Mouse (Mus musculus): Measurements from ENCODE around the gene Bhmt. TPM values are rescaled to one million over a fixed set of nuclear protein-coding genes. Genes with fewer than 3 reads are reported as not detected.

Gene Bhmt
- not detected in 2 replicates for polyA plus RNA-seq (2016; fragmentation: Nextera tagmentation; extraction: Ambion mirVana)

DNA sequence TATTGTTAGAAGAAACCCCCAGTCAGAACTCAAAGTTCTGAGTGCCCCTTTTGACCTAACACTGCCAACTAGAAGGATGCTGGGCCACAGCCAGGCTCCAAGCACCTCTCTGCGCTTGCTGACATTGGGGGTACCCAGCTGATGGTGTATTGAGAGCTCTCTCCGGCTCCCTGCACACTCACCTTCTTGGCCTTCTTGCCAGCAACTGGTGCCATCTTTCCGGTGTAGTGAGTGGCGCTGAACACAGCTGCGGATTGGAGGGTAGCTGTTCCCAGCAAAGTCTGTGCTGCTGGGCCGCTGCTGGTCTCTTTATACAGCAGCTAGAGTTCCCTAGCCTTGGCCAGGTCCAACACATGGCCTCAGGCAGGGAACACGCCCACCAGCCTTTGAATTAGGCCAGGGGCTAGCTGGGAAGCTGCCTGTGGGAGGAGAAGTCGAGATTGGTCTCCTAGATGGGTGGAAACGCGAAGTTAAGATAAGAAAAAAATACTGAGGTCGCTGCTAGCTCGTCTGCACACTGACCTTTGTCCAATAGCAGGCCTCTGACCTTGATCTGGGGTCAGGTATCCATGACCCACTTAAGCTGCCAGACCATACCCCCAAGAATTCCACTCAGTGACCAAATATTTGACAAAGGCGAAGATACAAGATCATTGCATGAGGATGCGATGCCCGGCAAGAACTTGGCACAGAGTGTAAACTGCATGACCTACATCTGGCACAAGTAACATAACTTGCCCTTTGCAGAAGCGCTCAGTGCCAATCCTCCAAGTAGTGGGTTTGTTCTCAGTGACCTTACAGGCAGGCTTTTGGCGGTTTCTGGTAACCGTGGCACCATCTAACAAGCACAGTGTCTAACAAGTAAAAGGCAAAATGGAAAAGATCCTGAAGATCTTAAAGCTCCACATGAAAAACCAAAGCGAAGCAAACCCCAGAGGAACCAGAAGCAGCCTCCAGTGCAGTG lies at the start of gene Bhmt:
TSS of gene Bhmt (minus strand) at position 680 of the 964 bp plus-strand sequence.
- WGBS: 73% methylated on average over 19 of the region's 19 CpGs
- Histone ChIP-seq H3K9me3 (replicated peaks) (no peaks in the 10 kb centered on the region), H3K36me3 (no peaks in the 10 kb centered on the region), H3K27ac (no peak within 1 kb of the TSS), H3K4me3 (no peak within 1 kb of the TSS), H3K27me3 (ENCODE audit: low read depth, poor library complexity, severe bottlenecking) (no peaks in the 10 kb centered on the region), H3K4me1 (peaks cover 6% of the 10 kb centered on the region; the same call in 1 of the 2 replicates)
- no peak for DNase-seq (ENCODE audit: low spot score)

- Histone ChIP-seq H3K4me3 (no peak overlapping the region; the same call in 1 of the 2 replicates), H3K4me1 (peaks cover 6% of the 10 kb centered on the region), H3K36me3 (no peaks in the 10 kb centered on the region), H3K27ac (no peak overlapping the region), H3K27me3 (ENCODE audit: low read depth, poor library complexity, severe bottlenecking) (no peaks in the 10 kb centered on the region), H3K9me3 (replicated peaks) (no peaks in the 10 kb centered on the region)
- WGBS: 9% methylated on average over 5 of the region's 5 CpGs
- DNase-seq (ENCODE audit: low spot score): no peak
Observed at GRCm38 (mm10) chr13:93687321-93687720, 49.6 kb upstream of the Bhmt start.

GRCm38 (mm10) chr13:93685226-93685625 lies 47.5 kb upstream of the Bhmt start:
- no peaks in the 10 kb centered on the region for H3K9me3 ChIP-seq (replicated peaks)

DNA sequence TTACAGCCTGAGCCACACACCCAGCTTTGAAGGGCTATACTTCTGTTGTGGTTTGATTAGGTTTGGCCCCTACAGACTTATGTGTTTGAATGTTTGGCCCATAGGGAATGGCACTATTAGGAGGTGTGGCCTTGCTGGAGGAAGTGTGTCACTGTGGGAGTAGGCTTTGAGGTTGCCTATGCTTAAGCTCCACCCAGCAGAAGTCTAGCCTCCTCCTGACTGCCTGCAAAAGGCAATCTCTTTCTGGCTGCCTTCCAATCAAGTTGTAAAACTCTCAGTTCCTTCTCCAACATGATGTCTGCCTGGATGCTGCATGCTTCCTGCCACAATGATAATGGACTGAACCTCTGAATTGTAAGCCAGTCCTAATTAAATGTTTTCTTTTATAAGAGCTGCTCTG lies 45.6 kb upstream of the Bhmt start:
- H3K27me3 ChIP-seq (ENCODE audit: low read depth, poor library complexity, severe bottlenecking): no peaks in the 10 kb centered on the region
- H3K4me1 ChIP-seq: peaks cover 6% of the 10 kb centered on the region
- no peak overlapping the region for H3K27ac ChIP-seq
- no peaks in the 10 kb centered on the region for H3K9me3 ChIP-seq (replicated peaks)
- no peaks in the 10 kb centered on the region for H3K36me3 ChIP-seq
- no peak for DNase-seq (ENCODE audit: low spot score)
- no peak overlapping the region for H3K4me3 ChIP-seq

More at GRCm38 (mm10) chr13:93685226-93685625, 47.5 kb upstream of the Bhmt start:
- H3K4me3 ChIP-seq: no peak overlapping the region
- peaks cover 6% of the 10 kb centered on the region for H3K4me1 ChIP-seq
- WGBS: 87% methylated on average over 4 of the region's 4 CpGs
- DNase-seq (ENCODE audit: low spot score): no peak
- no peaks in the 10 kb centered on the region for H3K36me3 ChIP-seq
- no peak overlapping the region for H3K27ac ChIP-seq
- H3K27me3 ChIP-seq (ENCODE audit: low read depth, poor library complexity, severe bottlenecking): no peaks in the 10 kb centered on the region

- Histone ChIP-seq H3K27me3 (ENCODE audit: low read depth, poor library complexity, severe bottlenecking) (peaks cover 32% of the 10 kb centered on the region), H3K4me1 (peaks cover 7% of the 10 kb centered on the region), H3K4me3 (no peak overlapping the region), H3K27ac (no peak overlapping the region), H3K36me3 (no peaks in the 10 kb centered on the region), H3K9me3 (replicated peaks) (no peaks in the 10 kb centered on the region)
- WGBS: 79% methylated on average over 9 of the region's 9 CpGs
- no peak for DNase-seq (ENCODE audit: low spot score)
Observed at GRCm38 (mm10) chr13:93676864-93677263, 39.1 kb upstream of the Bhmt start.

- H3K4me3 ChIP-seq: peak within 1 kb of the TSS; percentile 41
- peaks cover 7% of the 10 kb centered on the region for H3K4me1 ChIP-seq
- no peak within 1 kb of the TSS for H3K27ac ChIP-seq
- WGBS: 2% methylated on average over 31 of the region's 31 CpGs
- no peaks in the 10 kb centered on the region for H3K36me3 ChIP-seq
- no peaks in the 10 kb centered on the region for H3K9me3 ChIP-seq (replicated peaks)
- peaks cover 32% of the 10 kb centered on the region for H3K27me3 ChIP-seq (ENCODE audit: low read depth, poor library complexity, severe bottlenecking)
- peak; percentile 37 for DNase-seq (ENCODE audit: low spot score)
Observed at GRCm38 (mm10) chr13:93674131-93674561, 36.4 kb upstream of the Bhmt start, which contains the start of the genes Bhmt2 and Dmgdh. Gene Bhmt2 (minus strand): TSS chr13:93674302. Gene Dmgdh (plus strand): TSS chr13:93674433.

GRCm38 (mm10) chr13:93673296-93673695 lies 35.5 kb upstream of the Bhmt start:
- peaks cover 7% of the 10 kb centered on the region for H3K4me1 ChIP-seq
- WGBS: 46% methylated on average over 2 of the region's 2 CpGs
- H3K27me3 ChIP-seq (ENCODE audit: low read depth, poor library complexity, severe bottlenecking): peaks cover 32% of the 10 kb centered on the region
- no peak overlapping the region for H3K27ac ChIP-seq
- no peaks in the 10 kb centered on the region for H3K9me3 ChIP-seq (replicated peaks)
- no peak overlapping the region for H3K4me3 ChIP-seq
- DNase-seq (ENCODE audit: low spot score): no peak
- H3K36me3 ChIP-seq: no peaks in the 10 kb centered on the region

- H3K36me3 ChIP-seq: no peaks in the 10 kb centered on the region
- peaks cover 32% of the 10 kb centered on the region for H3K27me3 ChIP-seq (ENCODE audit: low read depth, poor library complexity, severe bottlenecking)
- 94% methylated on average over 4 of the region's 4 CpGs for WGBS
- H3K4me3 ChIP-seq: no peak overlapping the region
- no peaks in the 10 kb centered on the region for H3K9me3 ChIP-seq (replicated peaks)
- no peak for DNase-seq (ENCODE audit: low spot score)
- H3K4me1 ChIP-seq: peaks cover 7% of the 10 kb centered on the region
- no peak overlapping the region for H3K27ac ChIP-seq
Observed at GRCm38 (mm10) chr13:93672371-93672770, 34.6 kb upstream of the Bhmt start.

GRCm38 (mm10) chr13:93667586-93667985 lies 29.8 kb upstream of the Bhmt start:
- H3K27ac ChIP-seq: no peak overlapping the region
- no peaks in the 10 kb centered on the region for H3K9me3 ChIP-seq (replicated peaks)
- H3K36me3 ChIP-seq: no peaks in the 10 kb centered on the region
- H3K4me3 ChIP-seq: no peak overlapping the region
- DNase-seq (ENCODE audit: low spot score): no peak
- WGBS: 92% methylated on average over 4 of the region's 4 CpGs
- no peaks in the 10 kb centered on the region for H3K4me1 ChIP-seq
- H3K27me3 ChIP-seq (ENCODE audit: low read depth, poor library complexity, severe bottlenecking): peaks cover 6% of the 10 kb centered on the region; the same call in 1 of the 2 replicates

DNA sequence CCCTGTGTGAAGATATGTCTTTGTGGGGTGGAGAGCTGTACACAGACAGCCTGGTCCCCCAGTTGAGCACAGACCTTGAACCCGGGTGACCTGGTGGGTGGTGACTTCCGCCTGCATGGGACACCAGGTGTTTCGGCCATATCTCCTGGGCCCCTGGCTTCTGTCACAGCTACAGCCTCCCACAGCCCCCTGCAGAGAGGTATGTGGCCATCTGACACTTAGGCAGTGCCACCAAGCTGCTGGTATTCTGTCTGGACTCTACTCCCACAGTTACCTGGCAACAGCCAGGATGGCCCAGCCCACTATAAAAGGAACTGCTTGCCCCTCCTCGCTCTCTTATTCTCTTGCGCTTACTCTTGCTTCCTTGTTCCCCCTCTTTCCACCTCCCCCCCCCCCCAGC lies 20.2 kb upstream of the Bhmt start:
- DNase-seq (ENCODE audit: low spot score): no peak
- Histone ChIP-seq H3K4me3 (no peak overlapping the region), H3K27me3 (ENCODE audit: low read depth, poor library complexity, severe bottlenecking) (no peaks in the 10 kb centered on the region), H3K36me3 (no peaks in the 10 kb centered on the region), H3K9me3 (replicated peaks) (no peaks in the 10 kb centered on the region), H3K4me1 (peaks cover 9% of the 10 kb centered on the region; the same call in 1 of the 2 replicates), H3K27ac (peak overlapping the region; percentile 36; the same call in 1 of the 2 replicates)
- WGBS: 83% methylated on average over 5 of the region's 5 CpGs

GRCm38 (mm10) chr13:93653382-93653781 lies 15.6 kb upstream of the Bhmt start:
- Histone ChIP-seq H3K9me3 (replicated peaks) (no peaks in the 10 kb centered on the region), H3K4me1 (peaks cover 6% of the 10 kb centered on the region; the same call in 1 of the 2 replicates), H3K27ac (no peak overlapping the region), H3K36me3 (no peaks in the 10 kb centered on the region), H3K27me3 (ENCODE audit: low read depth, poor library complexity, severe bottlenecking) (no peaks in the 10 kb centered on the region), H3K4me3 (no peak overlapping the region)
- WGBS: 91% methylated on average over 6 of the region's 6 CpGs
- no peak for DNase-seq (ENCODE audit: low spot score)

GRCm38 (mm10) chr13:93648387-93649130 lies 10.8 kb upstream of the Bhmt start:
- no peaks in the 10 kb centered on the region for H3K36me3 ChIP-seq
- no peaks in the 10 kb centered on the region for H3K4me1 ChIP-seq
- WGBS: 78% methylated on average over 7 of the region's 7 CpGs
- no peak overlapping the region for H3K4me3 ChIP-seq
- H3K27ac ChIP-seq: no peak overlapping the region
- H3K27me3 ChIP-seq (ENCODE audit: low read depth, poor library complexity, severe bottlenecking): no peaks in the 10 kb centered on the region
- H3K9me3 ChIP-seq (replicated peaks): no peaks in the 10 kb centered on the region
- no peak for DNase-seq (ENCODE audit: low spot score)

Measured in limb, embryonic 10.5 days (tissue).